Mouse (Mus musculus): ENCODE measurements around the gene Bnc2.

DNA sequence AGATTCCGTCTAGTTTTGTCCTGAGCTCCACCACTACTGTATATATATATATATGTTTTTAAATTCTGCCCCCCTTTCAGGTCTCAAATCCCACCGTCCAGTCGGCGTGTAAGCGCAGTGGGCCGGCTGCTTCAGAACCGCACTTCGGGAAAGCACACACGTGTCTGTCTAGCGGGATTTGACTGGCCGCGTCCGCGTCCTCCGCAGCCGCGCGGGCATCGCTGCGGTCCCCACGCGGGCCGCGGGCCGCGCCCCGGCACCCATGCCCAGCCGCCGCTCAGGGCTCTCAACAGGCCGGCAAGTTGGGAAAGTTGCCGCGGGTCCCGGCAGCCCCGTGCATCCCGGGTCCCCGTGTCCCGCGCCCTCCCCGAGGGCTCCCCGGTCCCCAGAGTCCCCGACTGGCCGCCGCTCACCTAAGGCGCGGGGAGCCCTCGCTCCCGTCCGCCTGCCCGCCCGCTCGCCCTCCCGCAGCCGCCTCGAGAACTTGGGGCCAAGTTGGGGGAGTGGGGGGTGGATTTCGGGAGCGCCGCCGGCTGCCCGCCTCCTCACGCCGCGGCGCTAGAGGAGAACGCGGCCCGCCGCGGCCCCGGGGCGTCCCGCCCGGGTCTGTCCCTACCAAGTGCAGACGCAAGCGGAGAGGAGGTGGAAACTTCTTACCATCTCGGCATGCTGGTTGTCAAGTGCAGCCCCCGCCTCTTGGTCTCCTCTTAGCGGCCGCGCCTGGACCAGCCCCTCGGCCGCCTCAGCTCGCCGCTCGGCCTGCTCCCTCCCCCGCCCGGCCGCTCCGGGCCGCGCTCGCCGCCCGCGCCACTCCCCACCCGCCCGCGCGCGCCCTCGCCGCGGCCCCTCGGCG, 531 bp downstream of the Bnc2 start:
- no peak for TF ChIP-seq CTCF (conservative IDR thresholded peaks at IDR 0.05; ENCODE audit: insufficient read depth, insufficient read length, low read depth, low read length)
- TF ChIP-seq POLR2A (IDR thresholded peaks at IDR 0.05; ENCODE audit: low read depth, low read length), result no peak
